Mouse (Mus musculus) myocyte (in vitro differentiated cells): ENCODE measurements around the gene Thada. TPM values are rescaled to one million over a fixed set of nuclear protein-coding genes. Genes with fewer than 3 reads are reported as not detected.

Source experiments
- H3K27me3 ChIP-seq: one replicate; pipeline ENCODE4 v1.6.1; 2011; ENCODE audit not compliant: control insufficient read depth, insufficient read depth, insufficient read length
- H3K36me3 ChIP-seq: one replicate; pipeline ENCODE4 v1.6.1; 2011; ENCODE audit not compliant: control insufficient read depth, insufficient read depth
- H3K4me2 ChIP-seq: one replicate; pipeline ENCODE4 v1.6.1; 2011; ENCODE audit warnings: low read depth, control low read depth
- H3K4me3 ChIP-seq: one replicate; pipeline ENCODE4 v1.5.1; 2011; ENCODE audit warnings: mild to moderate bottlenecking, control low read depth, moderate library complexity
- H3K79me2 ChIP-seq: one replicate; pipeline ENCODE4 v1.6.1; 2011; ENCODE audit not compliant: control insufficient read depth, insufficient read depth
- H3ac ChIP-seq: one replicate; pipeline ENCODE4 v1.6.1; 2011; ENCODE audit not compliant: control insufficient read depth, insufficient read length
- CEBPB ChIP-seq: IDR thresholded peaks from 2 replicates; pipeline ENCODE4 v1.6.1; 2011; ENCODE audit warnings: mild to moderate bottlenecking, moderate library complexity; ENCODE audit not compliant: poor library complexity, insufficient read depth, severe bottlenecking
- E2F4 ChIP-seq: IDR thresholded peaks from one replicate; pipeline ENCODE4 v1.6.1; 2011; ENCODE audit warnings: mild to moderate bottlenecking, control low read depth, moderate library complexity; ENCODE audit not compliant: insufficient read depth
- MAX ChIP-seq: IDR thresholded peaks from one replicate; pipeline ENCODE4 v1.6.1; 2011; ENCODE audit warnings: low read depth, mild to moderate bottlenecking, control low read depth
- MYOD1 ChIP-seq, 3 experiments: IDR thresholded peaks; one replicate each; pipeline ENCODE4 v1.6.1; 2011; ENCODE audit warnings: control low read depth in 2 of 3, low read depth in 2 of 3, mild to moderate bottlenecking in 2 of 3, moderate library complexity in 1 of 3; ENCODE audit not compliant: insufficient read length in 2 of 3, control insufficient read depth in 1 of 3
- MYOG ChIP-seq, 3 experiments: IDR thresholded peaks; one replicate each; pipeline ENCODE4 v1.6.1; 2011; ENCODE audit warnings: control low read depth in 2 of 3, low read depth in 2 of 3, mild to moderate bottlenecking in 2 of 3; ENCODE audit not compliant: insufficient read length in 2 of 3, control insufficient read depth in 1 of 3, insufficient read depth in 1 of 3
- POLR2A ChIP-seq: IDR thresholded peaks from one replicate; pipeline ENCODE4 v1.6.1; 2011; ENCODE audit warnings: low read depth, mild to moderate bottlenecking, control low read depth, moderate library complexity; ENCODE audit not compliant: insufficient read length
- POLR2AphosphoS2 ChIP-seq: IDR thresholded peaks from one replicate; pipeline ENCODE4 v1.6.1; 2011; ENCODE audit warnings: low read depth, control low read depth; ENCODE audit not compliant: insufficient read length
- REST ChIP-seq: IDR thresholded peaks from one replicate; pipeline ENCODE4 v1.6.1; 2011; ENCODE audit warnings: mild to moderate bottlenecking, control low read depth, moderate library complexity; ENCODE audit not compliant: insufficient read depth, insufficient read length
- SRF ChIP-seq: IDR thresholded peaks from one replicate; pipeline ENCODE4 v1.6.1; 2011; ENCODE audit warnings: low read depth; ENCODE audit not compliant: control insufficient read depth, insufficient read length
- TCF12 ChIP-seq: IDR thresholded peaks from one replicate; pipeline ENCODE4 v1.6.1; 2011; ENCODE audit warnings: mild to moderate bottlenecking, control low read depth; ENCODE audit not compliant: poor library complexity, insufficient read depth, severe bottlenecking
- TCF3 ChIP-seq: IDR thresholded peaks from one replicate; pipeline ENCODE4 v1.6.1; 2011; ENCODE audit warnings: low read depth, control low read depth; ENCODE audit not compliant: insufficient read length
- USF1 ChIP-seq: IDR thresholded peaks from one replicate; pipeline ENCODE4 v1.6.1; 2011; ENCODE audit warnings: low read depth, mild to moderate bottlenecking, control low read depth, moderate library complexity
- polyA plus RNA-seq: library from polyadenylated mRNA; unstranded; fragments of >200 nt; fragmentation: generic; extraction: Trizol; gene quantifications from one replicate; pipeline ENCODE4 v1.2.1, GENCODE M21; 2012; ENCODE audit warnings: missing spikeins

Gene Thada
- polyA plus RNA-seq, 1 experiment: 5.5 TPM

- no peaks in the 10 kb centered on the region for H3K27me3 ChIP-seq
- TF ChIP-seq CEBPB (no peak), SRF (no peak), POLR2AphosphoS2 (no peak), MAX (peak; percentile 76), E2F4 (no peak), MYOG (IDR thresholded peaks at IDR 0.05; ENCODE audit: control insufficient read depth in 1 of 3, insufficient read depth in 1 of 3, insufficient read length in 2 of 3, low read depth in 2 of 3) (peak in 1 of 3 experiments; percentile 81), REST (no peak), MYOD1 (IDR thresholded peaks at IDR 0.05; ENCODE audit: control insufficient read depth in 1 of 3, insufficient read length in 2 of 3, low read depth in 2 of 3) (peak in 2 of 3 experiments; percentile 25 to 62), TCF12 (peak; percentile 18), POLR2A (no peak), USF1 (peak; percentile 75), TCF3 (no peak)
- H3K4me2 ChIP-seq: peak overlapping the region; percentile 53
- no peak overlapping the region for H3ac ChIP-seq
- no peak overlapping the region for H3K4me3 ChIP-seq
- no peaks in the 10 kb centered on the region for H3K36me3 ChIP-seq
- no peaks in the 10 kb centered on the region for H3K79me2 ChIP-seq
These were observed 133.1 kb downstream of the Thada start for GRCm38 (mm10) chr17:84332940-84333339.

- TF ChIP-seq POLR2AphosphoS2 (no peak), TCF12 (no peak), MAX (no peak), USF1 (no peak), CEBPB (no peak), MYOD1 (IDR thresholded peaks at IDR 0.05; ENCODE audit: control insufficient read depth in 1 of 3, insufficient read length in 2 of 3, low read depth in 2 of 3) (no peak), E2F4 (no peak), MYOG (IDR thresholded peaks at IDR 0.05; ENCODE audit: control insufficient read depth in 1 of 3, insufficient read depth in 1 of 3, insufficient read length in 2 of 3, low read depth in 2 of 3) (no peak)
- Histone ChIP-seq H3K36me3 (no peaks in the 10 kb centered on the region), H3K4me2 (no peak overlapping the region), H3K79me2 (no peaks in the 10 kb centered on the region), H3ac (no peak overlapping the region), H3K4me3 (no peak overlapping the region), H3K27me3 (no peaks in the 10 kb centered on the region)
These were observed 135.0 kb downstream of the Thada start for GRCm38 (mm10) chr17:84330986-84331385.

- Histone ChIP-seq H3K4me2 (no peak overlapping the region), H3K36me3 (no peaks in the 10 kb centered on the region), H3K79me2 (no peaks in the 10 kb centered on the region), H3ac (no peak overlapping the region), H3K27me3 (no peaks in the 10 kb centered on the region), H3K4me3 (no peak overlapping the region)
- no peak for TF ChIP-seq MAX
- no peak for TF ChIP-seq POLR2AphosphoS2
- TF ChIP-seq TCF3: no peak
- TF ChIP-seq POLR2A: no peak
- TF ChIP-seq SRF: no peak
- no peak for TF ChIP-seq TCF12
- TF ChIP-seq E2F4: no peak
- no peak for TF ChIP-seq CEBPB
- no peak for TF ChIP-seq MYOG (IDR thresholded peaks at IDR 0.05; ENCODE audit: control insufficient read depth in 1 of 3, insufficient read depth in 1 of 3, insufficient read length in 2 of 3, low read depth in 2 of 3)
- TF ChIP-seq USF1: no peak
- no peak for TF ChIP-seq MYOD1 (IDR thresholded peaks at IDR 0.05; ENCODE audit: control insufficient read depth in 1 of 3, insufficient read length in 2 of 3, low read depth in 2 of 3)
- no peak for TF ChIP-seq REST
These were observed 135.5 kb downstream of the Thada start for GRCm38 (mm10) chr17:84330506-84330905.

GRCm38 (mm10) chr17:84329906-84330470 lies 136.0 kb downstream of the Thada start:
- Histone ChIP-seq H3K4me2 (no peak overlapping the region), H3K4me3 (no peak overlapping the region), H3ac (no peak overlapping the region), H3K27me3 (no peaks in the 10 kb centered on the region), H3K36me3 (no peaks in the 10 kb centered on the region), H3K79me2 (no peaks in the 10 kb centered on the region)
- no peak for TF ChIP-seq REST
- TF ChIP-seq MYOG (IDR thresholded peaks at IDR 0.05; ENCODE audit: control insufficient read depth in 1 of 3, insufficient read depth in 1 of 3, insufficient read length in 2 of 3, low read depth in 2 of 3): no peak
- no peak for TF ChIP-seq POLR2A
- no peak for TF ChIP-seq MYOD1 (IDR thresholded peaks at IDR 0.05; ENCODE audit: control insufficient read depth in 1 of 3, insufficient read length in 2 of 3, low read depth in 2 of 3)
- no peak for TF ChIP-seq POLR2AphosphoS2
- TF ChIP-seq SRF: no peak

GRCm38 (mm10) chr17:84328526-84328925 lies 137.5 kb downstream of the Thada start:
- H3K4me3 ChIP-seq: no peak overlapping the region
- H3K36me3 ChIP-seq: peaks cover 4% of the 10 kb centered on the region
- H3K27me3 ChIP-seq: no peaks in the 10 kb centered on the region
- H3K4me2 ChIP-seq: no peak overlapping the region
- H3K79me2 ChIP-seq: no peaks in the 10 kb centered on the region
- H3ac ChIP-seq: no peak overlapping the region
- no peak for TF ChIP-seq POLR2AphosphoS2
- TF ChIP-seq E2F4: no peak
- no peak for TF ChIP-seq USF1
- no peak for TF ChIP-seq CEBPB
- no peak for TF ChIP-seq SRF
- TF ChIP-seq MAX: no peak
- TF ChIP-seq MYOG (IDR thresholded peaks at IDR 0.05; ENCODE audit: control insufficient read depth in 1 of 3, insufficient read depth in 1 of 3, insufficient read length in 2 of 3, low read depth in 2 of 3): no peak
- TF ChIP-seq TCF12: no peak
- TF ChIP-seq REST: no peak
